Mouse (Mus musculus) lung, adult 18-20 months (tissue): ENCODE data around the gene Gm26657.
A peak's percentile ranks its signal among the peaks of the same experiment; 100 is the strongest.

Source experiments
- DNase-seq, 2 experiments: peaks; one replicate each; pipeline ENCODE4 v3.0.0; 2022; ENCODE audit warnings: mixed read lengths in 2 of 2

Gm26657 gene

DNA sequence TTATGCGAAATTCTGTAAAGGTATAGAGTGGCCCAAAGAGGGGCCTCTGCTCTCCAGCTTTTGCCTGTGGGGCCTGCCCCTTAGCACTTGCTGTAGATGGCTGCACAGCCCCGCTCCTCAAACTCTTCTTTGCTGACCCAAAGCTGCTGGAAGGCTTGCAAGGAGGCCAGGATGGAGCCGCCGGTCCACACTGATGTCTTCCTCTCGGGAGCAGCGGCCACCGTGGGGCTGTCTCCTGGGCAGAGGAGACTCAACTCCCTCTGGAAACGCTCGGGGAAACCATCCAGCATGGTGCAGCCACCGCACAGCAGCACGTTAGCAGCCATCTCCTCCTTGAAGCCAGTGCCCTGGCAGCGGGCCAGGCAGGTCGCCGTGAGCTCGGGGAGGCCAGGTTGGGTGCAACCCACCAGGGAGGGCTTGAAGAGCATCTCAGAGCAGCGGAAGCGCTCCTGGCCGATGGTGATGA, at the start of gene Gm26657:
Gene Gm26657, plus strand, starts transcription at position 51 of the 466 bp plus-strand sequence.
- DNase-seq: no peak

GRCm38 (mm10) chr4:56696401-56696800, 43.5 kb upstream of the Gm26657 start:
- no peak for DNase-seq

DNA sequence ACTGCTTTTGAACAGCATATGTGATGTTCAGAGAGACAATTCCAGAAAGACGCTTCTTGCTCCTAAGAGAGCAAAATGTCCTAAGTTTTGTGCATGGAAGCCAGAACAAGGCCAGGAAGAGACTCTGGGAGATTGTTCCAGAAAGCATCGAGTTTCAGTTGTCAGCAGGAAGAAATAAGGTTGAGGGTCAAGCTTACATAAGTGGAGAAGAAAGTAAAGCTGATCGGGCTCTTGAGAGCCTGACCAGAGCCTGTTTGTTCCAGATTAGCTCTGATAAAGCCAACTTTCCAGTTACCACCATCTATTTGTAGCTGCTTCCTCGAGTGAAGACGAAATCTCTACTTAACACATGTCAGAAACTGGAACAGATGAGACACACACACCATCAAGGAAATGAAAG, 41.2 kb upstream of the Gm26657 start:
- DNase-seq: no peak

DNA sequence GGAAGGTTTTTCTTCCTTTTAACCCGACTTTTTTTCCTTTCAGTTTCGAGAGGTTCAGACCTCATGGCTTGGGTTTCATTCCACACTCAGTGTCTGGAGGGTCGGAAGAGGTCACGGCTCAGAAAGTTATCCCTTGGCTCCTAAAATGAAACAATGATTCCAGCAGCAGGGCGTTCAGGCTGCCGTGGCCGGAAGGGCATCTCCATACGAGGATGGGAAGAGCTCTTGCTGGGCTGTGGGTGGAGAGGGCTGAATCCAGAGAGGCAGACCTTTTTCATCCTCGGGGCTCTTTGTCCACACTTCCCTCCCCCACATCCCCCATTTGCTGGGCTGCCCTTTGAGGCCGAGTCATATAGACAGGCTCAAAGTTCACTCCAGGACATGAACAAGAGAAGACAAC, 37.6 kb upstream of the Gm26657 start:
- no peak for DNase-seq

DNA sequence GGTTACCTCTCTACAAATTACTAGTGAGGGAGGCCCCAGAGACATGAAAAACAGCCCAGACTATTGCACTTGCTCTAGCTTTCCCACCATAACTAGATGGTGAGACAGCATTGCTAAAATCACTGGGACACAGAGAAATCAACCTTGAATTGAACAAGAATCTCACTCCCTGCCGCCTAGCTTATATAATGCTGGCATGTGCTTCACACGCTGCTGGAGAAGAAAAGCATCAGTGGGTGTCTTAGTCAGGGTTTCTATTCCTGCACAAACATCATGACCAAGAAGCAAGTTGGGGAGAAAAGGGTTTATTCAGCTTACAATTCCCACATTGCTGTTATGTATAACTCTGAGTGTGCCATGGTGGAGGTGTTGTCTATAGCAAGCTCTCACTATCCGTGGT, 26.7 kb upstream of the Gm26657 start:
- DNase-seq: no peak

- DNase-seq: no peak
Observed at GRCm38 (mm10) chr4:56716801-56717200, 23.1 kb upstream of the Gm26657 start.

GRCm38 (mm10) chr4:56717932-56718331, 21.9 kb upstream of the Gm26657 start:
- no peak for DNase-seq

GRCm38 (mm10) chr4:56718573-56719442, 21.1 kb upstream of the Gm26657 start:
- DNase-seq: no peak

- DNase-seq: no peak
Observed at GRCm38 (mm10) chr4:56719456-56719855, 20.4 kb upstream of the Gm26657 start.

DNA sequence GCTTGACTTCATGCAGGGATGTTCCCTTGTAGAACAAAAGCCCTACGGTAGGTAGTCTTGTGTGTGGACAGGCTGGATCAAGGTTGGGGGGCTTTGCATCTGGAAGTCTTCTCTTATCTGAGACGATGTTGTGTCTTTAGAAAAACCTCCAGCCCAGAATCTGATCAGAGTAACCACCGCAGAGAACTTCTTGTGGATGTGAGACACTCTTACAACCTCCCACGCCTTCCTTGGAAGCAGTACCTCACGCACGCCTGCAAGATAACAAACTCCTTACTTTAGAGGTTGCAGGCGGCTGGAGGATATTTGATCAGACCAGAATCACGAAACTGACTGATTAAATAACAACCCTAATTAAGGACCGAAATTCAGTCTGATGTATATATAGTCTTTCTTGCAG, 19.5 kb upstream of the Gm26657 start:
- no peak for DNase-seq

DNA sequence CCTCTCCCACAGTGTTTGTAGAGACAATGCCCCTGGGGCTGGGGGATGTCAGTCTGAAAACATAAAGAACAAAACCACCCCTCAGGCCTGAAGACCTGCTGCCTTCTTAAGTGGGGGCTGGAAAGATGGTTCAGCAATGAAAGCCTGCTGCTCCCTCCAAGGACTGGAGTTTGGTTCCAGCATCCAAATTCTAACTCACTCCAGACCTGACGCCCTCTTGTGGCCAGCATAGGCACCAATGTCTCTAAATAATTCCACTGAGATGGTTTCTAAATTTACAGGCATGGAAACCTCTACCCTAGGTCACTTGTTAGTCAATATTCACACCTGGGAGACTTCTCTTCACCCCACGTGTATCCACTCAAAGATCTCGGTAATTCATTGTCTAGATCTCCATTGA, 18.4 kb upstream of the Gm26657 start:
- DNase-seq: peak in 1 of 2 experiments; percentile 20

DNA sequence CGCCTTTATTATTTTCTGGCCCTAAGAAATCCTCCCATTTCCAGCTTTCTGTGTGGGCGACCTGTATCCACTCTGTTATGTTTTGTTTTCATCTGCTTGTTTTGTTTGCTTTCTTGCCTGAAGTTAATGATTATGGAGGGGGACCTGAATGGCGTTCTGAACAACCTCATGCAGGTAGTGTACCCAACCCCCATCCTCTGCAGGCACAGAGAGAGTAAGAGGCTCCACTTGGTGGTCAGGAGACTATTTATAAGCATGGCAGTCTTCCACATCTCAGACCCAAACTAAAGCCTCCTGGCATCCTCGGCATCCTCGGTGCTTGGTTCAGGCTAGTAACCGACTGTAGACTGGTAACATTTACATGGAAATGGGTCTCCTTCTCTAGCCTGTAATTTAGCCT, 17.5 kb upstream of the Gm26657 start:
- no peak for DNase-seq

DNA sequence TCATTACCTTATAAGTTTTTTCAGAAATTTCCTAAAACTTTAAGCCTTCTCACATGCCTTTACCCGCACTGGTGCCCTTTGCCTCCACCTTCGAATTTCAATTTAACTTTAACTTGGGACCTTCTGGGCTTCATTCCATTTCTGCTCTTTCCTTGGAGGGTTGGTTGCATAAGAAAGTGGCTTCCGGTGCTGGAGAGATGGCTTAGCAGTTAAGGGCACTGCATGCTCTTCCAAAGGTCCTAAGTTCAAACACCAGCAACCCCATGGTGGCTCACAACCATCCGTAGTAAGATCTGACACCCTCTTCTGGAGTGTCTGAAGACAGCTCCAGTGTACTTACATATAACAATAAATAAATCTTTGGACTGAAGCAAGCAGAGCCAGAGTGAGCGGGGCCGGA, 16.6 kb upstream of the Gm26657 start:
- DNase-seq: no peak

DNA sequence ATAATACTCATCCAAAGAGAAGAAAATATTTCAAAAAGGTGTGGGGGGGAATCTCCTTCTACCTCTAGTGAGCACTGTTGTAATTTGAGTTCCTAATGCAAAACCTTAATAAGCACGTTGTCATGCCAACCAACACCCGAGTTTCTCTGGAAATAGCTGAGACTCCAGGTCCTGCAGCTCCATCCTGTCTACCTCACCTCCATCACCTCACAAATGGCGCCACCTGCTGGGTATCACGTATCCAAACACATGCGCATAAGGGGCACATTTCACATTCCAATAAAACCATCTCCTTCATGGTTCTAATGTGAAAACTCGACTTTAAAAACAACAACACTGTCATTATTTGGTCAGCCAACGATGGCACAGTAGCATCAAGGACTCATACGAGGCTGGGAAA, 14.0 kb upstream of the Gm26657 start:
- DNase-seq: no peak

DNA sequence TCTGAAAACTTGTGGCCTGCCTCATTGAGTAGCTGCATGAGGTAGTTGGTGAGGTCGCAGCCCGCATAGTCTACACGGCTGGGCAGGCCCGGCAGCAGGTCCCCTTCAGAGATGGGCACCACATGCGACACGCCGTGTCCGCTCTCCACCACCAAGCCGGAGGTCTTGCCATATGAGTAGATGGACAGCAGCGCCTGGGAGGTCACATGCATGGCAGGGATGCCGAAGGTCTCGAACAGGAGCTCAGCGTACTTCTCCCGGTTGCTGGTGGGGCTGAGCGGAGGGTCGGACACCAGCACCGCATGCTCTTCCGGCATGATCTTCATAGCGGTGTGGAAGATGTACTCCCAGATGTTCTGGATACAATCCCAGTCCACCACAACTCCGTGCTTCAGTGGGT, 741 bp downstream of the Gm26657 start:
- no peak for DNase-seq

DNA sequence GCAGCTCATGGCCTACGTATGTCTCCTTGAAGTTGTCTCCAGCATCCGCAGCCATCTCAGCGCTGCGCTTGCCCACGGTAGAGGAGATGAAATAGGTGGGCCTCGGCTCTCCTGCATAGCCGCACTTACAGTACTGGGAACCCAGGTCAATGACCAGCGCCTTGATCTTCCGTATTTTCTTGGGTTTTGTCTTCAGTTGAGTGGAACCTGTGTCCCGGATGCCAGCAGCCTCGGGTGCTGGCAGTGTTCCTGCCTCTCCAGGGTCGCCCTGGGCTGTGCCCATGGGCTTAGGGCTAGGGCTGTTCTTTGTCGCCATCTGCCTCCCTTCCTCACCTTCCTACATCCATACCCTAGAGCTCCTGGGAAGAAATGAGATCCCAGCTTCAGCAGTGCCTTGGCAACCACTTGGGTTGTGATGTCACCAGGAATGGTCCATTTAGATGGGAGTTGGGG, 1.2 kb downstream of the Gm26657 start, which contains the start of gene Actl7b:
Gene Actl7b, minus strand, starts transcription at position 403 of the 453 bp plus-strand sequence.
- no peak for DNase-seq

DNA sequence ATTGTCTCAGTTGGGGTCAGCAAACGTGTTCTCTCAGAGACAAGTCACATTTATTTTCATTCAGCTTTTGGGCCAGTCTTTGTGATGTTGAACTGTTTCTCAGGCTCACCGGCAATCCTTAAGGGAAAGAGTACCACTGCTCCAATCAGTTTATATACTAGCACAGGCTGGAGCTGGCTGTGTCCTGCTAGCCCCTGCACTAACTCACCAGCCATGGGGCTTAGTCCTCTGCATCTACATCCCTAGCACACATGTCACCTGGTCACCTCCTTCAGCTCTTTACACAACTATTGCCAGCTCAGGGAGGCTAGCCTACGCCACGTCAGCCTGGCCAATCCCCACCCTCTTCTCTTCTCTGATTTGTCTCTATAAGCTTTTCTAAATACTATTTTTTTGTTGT, 2.8 kb downstream of the Gm26657 start:
- no peak for DNase-seq

- DNase-seq: no peak
Observed at GRCm38 (mm10) chr4:56743363-56744195, 3.7 kb downstream of the Gm26657 start, which contains the start of gene Actl7a. Gene Actl7a (plus strand): TSS chr4:56743413.

- no peak for DNase-seq
Observed at GRCm38 (mm10) chr4:56746345-56746744, 6.5 kb downstream of the Gm26657 start.

DNA sequence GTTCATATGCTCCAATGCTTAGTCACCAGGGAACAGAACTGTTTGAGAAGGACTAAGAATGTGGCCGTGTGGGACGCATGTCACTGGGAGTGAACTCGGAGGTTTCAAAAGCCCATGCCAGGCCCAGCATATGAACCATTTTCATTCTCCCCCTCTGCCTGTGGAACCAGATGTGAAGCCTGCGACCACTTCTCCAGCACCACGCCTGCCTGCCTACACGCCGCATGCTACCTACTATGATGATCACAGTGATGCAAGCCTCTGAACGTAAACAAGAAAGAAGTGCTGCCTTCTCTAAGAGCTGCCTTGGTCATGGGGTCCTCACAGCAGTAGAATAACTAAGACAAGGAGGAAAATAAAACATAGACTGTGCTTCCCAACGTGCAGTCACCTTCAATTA, 7.6 kb downstream of the Gm26657 start:
- no peak for DNase-seq

GRCm38 (mm10) chr4:56756021-56756420, 16.2 kb downstream of the Gm26657 start:
- DNase-seq: peak; percentile 22 to 58

GRCm38 (mm10) chr4:56756966-56757600, 17.2 kb downstream of the Gm26657 start:
- DNase-seq: peak; percentile 77 to 78

- DNase-seq: no peak
Observed at GRCm38 (mm10) chr4:56757693-56758092, 17.8 kb downstream of the Gm26657 start.
